Mouse (Mus musculus) G1E (cell line): ENCODE results near the gene Pald1.

Experiments used
- CTCF ChIP-seq: IDR thresholded peaks from 2 replicates; pipeline ENCODE4 v1.5.1; 2012; ENCODE audit warnings: low read depth, low read length, inconsistent platforms, mixed read lengths
- GATA1 ChIP-seq: IDR thresholded peaks from 2 replicates; pipeline ENCODE4 v1.6.1; 2012; ENCODE audit warnings: borderline replicate concordance, low read length, inconsistent platforms, mixed read lengths
- GATA2 ChIP-seq: IDR thresholded peaks from 2 replicates; pipeline ENCODE4 v1.6.1; 2012; ENCODE audit warnings: low read depth, low read length, inconsistent platforms, borderline replicate concordance
- TAL1 ChIP-seq: conservative IDR thresholded peaks from 2 replicates; pipeline ENCODE4 v1.6.1; 2012; ENCODE audit warnings: low read depth, low read length, inconsistent platforms, mixed read lengths

GRCm38 (mm10) chr10:61360667-61361066 lies 22.7 kb downstream of the Pald1 start:
- TF ChIP-seq CTCF (no peak), TAL1 (no peak), GATA2 (no peak), GATA1 (no peak)
